Mouse (Mus musculus) natural killer cell, adult 2 months (primary cell): ENCODE results near the gene Abhd17c.

ENCODE experiments used
- DNase-seq, 2 experiments: peaks; one replicate each; pipeline ENCODE4 v3.0.0; 2022; ENCODE audit warnings: low spot score in 2 of 2

The Abhd17c gene

GRCm38 (mm10) chr7:84077257-84078013, 74.3 kb downstream of the Abhd17c start:
- DNase-seq: no peak

DNA sequence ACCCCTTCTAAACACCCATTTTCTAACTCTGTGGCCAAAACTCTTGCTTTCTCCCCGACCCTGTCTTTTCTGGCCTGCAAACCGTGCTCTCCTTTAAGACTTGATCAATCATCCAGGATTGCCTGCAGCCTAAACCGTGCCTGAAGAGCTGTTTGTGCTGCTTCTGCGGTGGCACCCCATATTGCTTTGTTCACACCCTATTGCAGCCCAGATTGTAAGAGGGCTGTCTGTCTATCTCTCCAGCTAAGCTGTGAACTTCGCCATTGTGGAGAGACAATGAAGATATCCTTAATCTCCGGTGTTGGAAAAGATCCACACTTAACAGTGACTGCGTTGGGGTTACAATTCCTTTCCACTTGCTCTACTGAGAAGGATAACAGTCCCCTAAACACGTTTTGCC, 77.4 kb downstream of the Abhd17c start:
- no peak for DNase-seq

DNA sequence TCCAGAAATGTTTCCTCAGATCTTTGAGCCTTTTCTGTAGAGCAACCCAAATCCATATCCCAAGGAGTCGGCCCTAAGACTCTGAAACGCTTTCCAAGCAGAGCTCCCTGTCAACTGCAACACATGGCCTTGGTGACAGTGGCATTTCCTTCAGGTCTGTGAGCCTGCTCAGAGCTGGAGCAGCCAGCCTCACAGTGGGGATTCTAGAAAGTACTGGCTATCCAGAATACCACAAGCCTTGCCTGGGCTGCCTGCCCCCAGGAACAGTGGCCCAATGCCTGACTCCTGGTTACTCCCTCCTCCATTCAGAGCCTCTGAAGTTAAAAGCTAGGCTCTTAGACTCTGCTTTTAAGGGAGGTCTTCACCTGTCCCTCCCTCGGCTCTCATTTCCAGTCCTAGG, 77.8 kb downstream of the Abhd17c start:
- no peak for DNase-seq

DNA sequence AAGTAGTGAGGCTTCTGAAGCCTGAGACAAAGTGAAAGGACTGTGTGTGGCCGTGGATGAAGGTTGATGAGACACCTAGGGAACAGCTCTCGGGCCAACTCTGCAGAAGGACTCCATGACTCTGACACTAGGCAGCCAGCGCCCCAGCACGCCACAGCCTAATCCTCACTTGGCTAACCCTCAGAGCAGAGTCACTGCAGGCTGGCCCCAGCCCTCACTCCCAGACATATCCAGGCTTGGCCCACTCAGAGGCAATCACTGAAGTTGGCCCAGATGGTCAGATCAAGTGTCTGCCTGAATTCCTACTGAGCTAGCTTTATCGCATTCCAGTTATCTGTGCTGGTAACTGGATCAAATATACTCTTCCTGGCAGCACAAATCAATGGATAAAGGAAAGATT, 82.8 kb downstream of the Abhd17c start:
- no peak for DNase-seq

- no peak for DNase-seq
Measured at GRCm38 (mm10) chr7:84059799-84060198, 91.9 kb downstream of the Abhd17c start.
